Mouse (Mus musculus): ENCODE results near the gene Vasp. TPM values are rescaled to one million over a fixed set of nuclear protein-coding genes. Genes with fewer than 3 reads are reported as not detected.

Vasp gene
- total RNA-seq (2021), result 62.0 and 79.0 TPM in 2 replicates
- long read RNA-seq, experiment 1, transcript Vasp-201 (13 exons, 2,215 nt), result major isoform, 23 of 29 reads
- long read RNA-seq, experiment 1, partial matches to known transcripts, result 1 of 29 reads
- long read RNA-seq, experiment 1, other reads (novel, unspliced or antisense), result 5 of 29 reads
- long read RNA-seq, experiment 2, transcript Vasp-201 (13 exons, 2,215 nt), result major isoform, 12 of 19 reads
- long read RNA-seq, experiment 2, partial matches to known transcripts, result 4 of 19 reads
- long read RNA-seq, experiment 2, other reads (novel, unspliced or antisense), result 3 of 19 reads

DNA sequence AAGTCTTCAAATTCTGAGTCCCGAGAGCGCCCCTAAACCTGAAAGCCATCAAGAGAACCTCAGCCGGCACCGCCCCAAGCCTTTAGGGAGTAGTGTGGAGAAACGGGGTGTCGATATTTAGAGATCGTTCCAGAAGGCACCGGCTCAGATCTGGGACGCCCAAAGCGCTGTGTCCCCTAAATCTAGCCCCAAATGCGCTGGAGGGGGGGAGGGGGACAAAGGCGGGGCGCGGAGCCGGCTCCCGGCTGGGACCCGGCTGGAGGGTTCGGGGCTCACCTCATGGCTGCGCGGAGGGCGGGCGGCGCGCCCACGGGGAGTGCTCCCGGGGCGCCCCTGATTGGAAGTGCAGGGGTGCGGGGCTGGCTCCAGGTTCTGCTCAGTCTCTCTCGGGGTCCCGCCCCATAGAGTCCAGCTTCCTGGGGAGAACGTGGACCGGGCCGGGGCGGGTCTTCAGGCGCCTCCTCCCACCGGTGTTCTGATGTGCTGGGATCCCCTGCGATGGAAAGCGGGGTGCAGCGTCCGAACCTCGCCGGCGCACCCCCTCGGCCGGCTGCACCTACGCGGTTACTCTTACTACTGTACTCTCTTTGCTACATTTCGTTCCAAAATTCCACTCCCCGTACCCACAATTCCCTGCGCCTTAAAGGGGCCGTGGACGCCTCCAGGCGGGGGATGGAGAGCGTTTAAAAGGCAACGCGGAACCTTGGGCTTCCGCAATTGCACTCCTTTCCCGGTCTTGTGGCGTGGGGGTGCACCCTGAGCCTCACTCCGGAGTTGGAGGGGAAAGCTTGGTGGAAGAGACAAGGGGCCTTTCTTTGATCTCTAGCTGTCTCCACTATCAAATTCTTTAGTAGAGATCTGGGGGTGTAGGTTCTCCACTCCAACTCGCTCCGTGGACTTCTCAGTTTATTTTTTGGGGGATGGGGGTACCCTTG is at the start of gene Vasp:
Vasp (minus strand) TSS at position 580 of the 935 bp plus-strand sequence.
- DNase-seq, result peak; percentile 92

- DNase-seq, result no peak
Observed at GRCm38 (mm10) chr7:19320637-19321036, 49.0 kb upstream of the Vasp start.

GRCm38 (mm10) chr7:19319906-19320305 is 48.3 kb upstream of the Vasp start:
- DNase-seq, result peak; percentile 98

GRCm38 (mm10) chr7:19319458-19319857 is 47.8 kb upstream of the Vasp start:
- no peak for DNase-seq

DNA sequence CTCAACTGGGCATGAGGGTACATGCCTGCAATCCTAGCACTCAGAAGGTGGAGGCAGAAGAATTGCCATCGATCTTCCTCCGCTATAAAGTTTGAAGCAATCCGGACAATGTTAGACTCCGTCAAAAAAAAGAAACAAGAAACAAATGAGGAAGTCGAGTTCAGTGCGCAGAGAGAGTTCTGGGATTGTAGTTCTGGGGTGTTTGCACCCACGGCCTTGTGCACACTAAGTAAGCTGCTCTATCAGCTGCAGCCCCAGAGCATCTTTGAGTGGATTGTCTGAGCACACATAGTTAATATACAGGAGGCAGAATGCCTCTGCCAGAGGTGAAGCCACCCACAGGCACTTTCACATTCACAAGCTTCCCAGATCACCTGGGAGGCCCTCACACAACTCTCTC is 47.1 kb upstream of the Vasp start:
- no peak for DNase-seq

DNA sequence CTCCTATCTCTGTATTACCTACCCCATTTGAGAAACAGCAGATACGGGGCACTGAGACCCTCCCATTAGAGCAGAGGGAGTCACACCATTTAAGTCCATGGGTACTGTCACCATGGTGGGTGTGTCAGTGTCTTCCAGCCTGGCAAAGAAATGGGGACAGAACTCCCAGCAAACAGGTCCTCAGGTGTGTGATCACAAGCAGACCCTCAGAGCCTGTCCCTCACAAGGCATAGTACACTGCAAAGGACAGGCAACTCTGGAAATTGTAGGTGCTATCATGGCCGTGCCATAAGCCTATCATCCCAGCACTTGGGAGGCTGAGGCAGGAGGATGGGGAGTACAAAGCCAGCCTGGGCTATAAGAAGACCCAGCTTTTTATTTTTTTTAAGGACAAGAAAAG is 46.6 kb upstream of the Vasp start:
- no peak for DNase-seq

DNA sequence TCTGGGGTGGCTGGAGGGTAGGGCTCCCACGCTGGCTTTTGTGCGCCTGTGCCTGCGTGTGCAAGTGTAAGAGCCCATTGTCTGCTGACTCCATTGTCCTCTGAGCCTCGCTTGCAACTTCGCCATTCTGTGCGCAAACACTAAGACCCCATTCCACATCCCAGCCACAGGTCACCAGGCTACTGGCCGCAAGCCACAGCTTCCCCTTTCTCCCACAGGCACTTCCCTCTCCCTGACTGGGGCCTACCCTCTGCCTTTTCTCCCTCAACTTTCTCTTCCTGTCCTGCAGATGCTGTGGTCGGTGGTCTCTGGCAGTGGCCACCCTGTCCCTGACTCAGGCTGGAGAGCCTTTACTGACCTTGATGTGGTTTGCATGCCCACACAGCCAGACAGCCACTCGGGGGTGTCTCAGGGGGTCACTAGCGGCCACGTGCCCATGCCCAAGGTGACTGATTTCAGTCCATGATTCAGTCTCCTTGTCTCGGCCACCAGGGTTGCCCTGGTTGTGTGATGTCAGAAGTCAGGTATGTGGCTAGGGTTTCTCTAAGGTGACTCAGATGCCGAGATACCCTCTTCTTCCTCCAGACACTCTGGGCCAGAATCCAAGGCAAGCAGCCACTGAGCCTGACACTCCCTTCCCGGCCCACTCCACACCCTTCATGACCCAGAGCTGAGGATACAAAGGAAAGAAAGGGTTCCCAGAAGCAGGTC is 45.0 kb upstream of the Vasp start:
- peak; percentile 47 for DNase-seq

DNA sequence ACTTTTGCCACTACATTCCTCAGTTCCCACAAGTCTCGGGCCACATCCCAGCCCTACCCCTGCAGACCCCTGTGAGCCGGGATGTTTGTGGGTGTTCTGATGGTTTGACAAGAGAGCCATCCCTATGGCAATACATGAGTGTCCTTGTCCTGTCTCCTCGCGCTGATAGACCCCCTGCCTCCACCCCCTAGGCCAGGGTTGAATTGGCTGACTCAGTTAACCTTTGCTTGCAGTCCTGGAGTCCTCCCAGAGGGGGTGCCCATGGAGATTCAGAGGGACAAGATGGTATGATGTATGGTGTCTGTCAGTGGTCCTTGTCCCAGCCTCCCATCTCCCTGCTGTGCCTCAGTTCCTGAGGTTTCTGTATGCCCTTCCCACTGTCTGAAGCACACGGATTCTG is 42.4 kb upstream of the Vasp start:
- no peak for DNase-seq

GRCm38 (mm10) chr7:19311991-19312390 is 40.4 kb upstream of the Vasp start:
- no peak for DNase-seq

DNA sequence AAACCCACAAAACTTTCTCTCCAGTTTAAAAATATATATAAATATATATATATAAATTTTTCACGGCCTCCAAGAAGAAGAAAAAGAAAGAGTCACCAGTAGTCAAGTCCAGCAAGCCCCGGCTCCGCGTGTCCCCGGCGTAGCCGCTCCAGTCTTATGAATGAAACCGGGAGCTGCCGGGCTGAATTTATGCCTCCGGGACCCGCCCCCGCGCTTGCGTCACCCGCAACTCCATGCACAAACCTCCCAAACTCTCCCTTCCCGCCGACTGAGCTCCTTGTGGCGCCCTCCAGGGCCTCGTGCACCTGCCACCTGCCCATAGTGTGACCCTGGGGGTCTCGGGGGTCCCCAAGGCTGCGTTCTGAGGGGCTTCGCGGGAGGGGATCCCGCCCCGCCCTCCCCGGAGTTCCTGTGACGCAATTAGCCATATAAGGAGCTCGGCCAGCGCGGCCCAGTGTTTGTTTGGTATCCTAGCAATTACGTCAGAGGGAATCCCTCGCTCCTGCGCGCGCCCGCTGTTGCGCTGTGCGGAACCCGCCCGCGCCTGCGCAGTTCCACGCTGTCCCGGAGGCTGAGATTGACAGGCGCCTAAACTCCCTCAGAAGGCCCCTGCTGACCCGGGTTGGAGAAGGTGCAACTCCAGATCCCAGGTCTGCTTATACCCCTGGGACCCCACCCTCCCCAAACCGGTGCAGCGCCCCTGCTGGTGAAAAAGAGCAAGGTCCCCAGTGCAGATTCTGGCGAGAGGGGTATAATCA is 38.4 kb upstream of the Vasp start, which contains the start of gene Fosb:
Fosb (minus strand) TSS at position 168 of the 758 bp plus-strand sequence.
- DNase-seq, result peak; percentile 97

- DNase-seq, result peak; percentile 26
Observed at GRCm38 (mm10) chr7:19309278-19309883, 37.8 kb upstream of the Vasp start.

DNA sequence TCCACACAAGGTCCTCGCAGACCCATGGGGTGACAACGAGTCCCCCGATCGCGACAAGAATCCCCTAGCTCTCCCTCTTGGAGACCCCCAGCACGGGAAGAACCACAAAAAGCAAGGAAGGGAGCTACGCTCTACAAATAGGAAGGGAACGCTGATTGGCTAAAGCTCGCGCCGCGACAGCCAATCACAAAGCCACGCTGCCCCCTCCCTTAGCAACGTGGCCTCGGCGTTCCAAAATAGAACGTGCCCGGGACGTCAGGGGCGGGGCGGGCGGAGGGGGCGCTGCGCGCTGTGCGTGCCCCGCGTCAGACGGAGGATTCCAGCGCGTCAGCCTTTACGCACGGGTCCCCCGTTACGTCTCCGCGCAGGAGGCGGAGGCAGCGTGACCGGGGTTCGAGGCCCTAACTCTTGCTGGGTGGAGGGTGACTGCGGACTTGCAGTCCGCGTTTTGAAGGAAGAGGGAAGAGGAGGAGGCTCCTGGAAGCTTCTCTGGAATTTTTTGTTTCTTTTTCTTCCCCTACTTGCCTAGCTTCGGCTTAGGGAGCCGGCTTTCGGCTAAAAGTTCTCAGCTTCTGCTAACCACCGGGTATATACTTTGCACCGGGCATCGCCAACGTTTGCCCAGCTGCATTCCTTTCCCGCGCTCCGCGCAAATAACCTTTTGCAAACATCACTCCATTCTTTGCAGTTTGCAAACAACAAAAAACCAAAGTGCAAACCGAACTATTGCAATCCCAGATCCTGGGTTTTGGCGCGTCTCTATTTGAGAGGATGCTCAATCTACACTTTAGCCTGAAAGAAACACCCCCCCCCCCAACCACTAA is 37.0 kb upstream of the Vasp start:
- peak; percentile 99 for DNase-seq

DNA sequence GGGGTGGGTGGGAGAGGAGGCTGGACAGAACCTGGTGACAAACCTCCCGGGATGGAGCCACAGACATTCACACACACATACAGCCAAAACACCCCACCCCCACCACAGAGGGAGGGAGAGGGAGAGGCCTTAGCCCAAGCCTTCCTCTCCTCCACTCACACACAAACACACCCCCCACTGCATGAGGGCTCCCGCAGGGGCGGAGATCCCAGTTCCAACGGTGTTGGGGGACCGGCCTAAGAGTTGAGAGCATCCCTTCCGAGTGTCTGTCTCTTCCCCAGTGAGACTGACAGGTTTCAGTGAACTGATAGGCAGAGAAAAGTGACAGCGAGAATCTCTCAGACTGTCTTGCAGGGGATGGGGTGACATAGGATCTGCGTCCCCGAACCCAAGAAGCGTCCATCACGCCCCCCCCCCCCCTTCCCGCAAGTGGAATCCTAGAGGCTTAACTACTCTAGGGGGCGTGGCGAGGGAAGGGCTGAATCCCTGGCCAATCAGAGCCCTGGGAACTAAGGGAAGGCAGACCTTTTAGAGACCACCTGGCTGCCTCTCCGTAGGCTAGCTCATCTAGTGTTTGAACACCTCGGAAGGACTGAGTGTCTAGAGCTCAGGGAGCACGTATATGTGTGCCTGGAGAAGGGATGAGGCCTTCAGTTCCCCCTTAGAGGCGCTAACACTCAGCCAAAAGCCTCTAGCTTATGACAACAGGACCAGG is 36.3 kb upstream of the Vasp start:
- peak; percentile 87 for DNase-seq

DNA sequence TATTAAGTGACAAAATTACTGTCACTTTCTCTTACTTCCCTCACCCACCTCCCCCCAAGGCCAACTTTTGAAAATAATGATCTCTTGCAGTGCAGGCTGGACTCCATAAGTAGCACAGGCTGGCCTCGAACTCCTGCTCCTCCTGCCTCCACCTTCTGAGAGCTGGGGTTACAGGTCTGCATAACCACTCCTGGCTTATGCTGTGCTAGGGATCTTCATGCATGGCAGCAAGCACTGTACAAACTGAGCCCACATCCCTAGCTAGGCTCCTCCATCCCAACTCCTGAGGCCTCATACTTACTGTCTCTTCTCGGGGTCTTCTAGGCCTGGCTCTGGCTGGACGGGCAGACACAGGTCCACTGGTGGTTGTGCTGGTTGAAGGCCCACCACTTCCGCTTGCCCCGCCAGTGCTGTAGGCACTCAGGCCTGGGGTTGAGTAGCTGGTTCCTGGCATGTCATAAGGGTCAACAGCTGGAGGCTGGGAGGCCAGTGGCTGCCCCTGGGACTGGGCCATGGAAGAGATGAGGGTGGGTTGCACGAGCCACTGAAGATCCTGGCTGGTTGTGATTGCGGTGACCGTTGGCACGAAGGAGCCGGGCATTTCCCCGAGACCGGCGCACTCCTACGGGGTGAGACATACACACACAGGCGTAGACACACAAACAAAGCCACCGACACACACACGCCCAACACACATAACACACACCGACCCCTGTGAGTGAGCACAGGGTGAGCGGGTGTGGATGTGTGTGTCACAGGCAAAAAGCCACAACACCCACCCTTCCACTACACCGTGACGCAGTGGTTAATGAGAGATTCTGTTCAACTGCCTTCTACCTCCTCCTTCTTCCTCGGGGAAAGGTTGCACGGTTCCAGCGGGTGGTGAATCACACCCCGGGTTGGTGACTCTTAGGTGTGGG is 35.5 kb upstream of the Vasp start:
- no peak for DNase-seq

- DNase-seq, result no peak
Observed at GRCm38 (mm10) chr7:19305796-19306765, 34.5 kb upstream of the Vasp start.

DNA sequence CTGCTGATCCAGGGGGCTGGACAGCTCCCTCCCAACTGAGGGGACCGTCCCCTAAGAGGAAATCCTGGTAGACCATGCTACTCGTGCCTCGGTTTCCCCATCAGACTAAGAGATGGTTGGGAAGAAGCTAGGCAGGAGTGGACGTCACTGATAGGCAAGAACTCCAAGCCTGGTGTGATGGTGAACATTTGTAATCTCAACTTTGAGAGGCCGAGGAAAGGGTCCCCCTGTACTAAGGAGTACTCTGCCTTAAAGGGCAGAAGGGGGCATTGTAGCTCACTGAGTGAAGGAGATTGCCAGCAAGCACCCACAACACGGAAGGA is 33.8 kb upstream of the Vasp start:
- DNase-seq, result no peak
